Mouse (Mus musculus) brain, embryonic 18.5 days (tissue): Measurements from ENCODE around the gene Nudt15.
A peak's percentile ranks its signal among the peaks of the same experiment; 100 is the strongest.
"Not testable (repeated sequence)": the region's sequence is repeated elsewhere in the genome, so short reads cannot be mapped to it uniquely, and the experiment has no call there.

Experiments used
- DNase-seq: peaks from one replicate; pipeline ENCODE4 v3.0.0-alpha.2; 2012; ENCODE audit warnings: low read depth, low spot score

The Nudt15 gene

GRCm38 (mm10) chr14:73548051-73548450 is at the start of gene Nudt15:
Nudt15 (minus strand) TSS chr14:73548242.
- no peak for DNase-seq

DNA sequence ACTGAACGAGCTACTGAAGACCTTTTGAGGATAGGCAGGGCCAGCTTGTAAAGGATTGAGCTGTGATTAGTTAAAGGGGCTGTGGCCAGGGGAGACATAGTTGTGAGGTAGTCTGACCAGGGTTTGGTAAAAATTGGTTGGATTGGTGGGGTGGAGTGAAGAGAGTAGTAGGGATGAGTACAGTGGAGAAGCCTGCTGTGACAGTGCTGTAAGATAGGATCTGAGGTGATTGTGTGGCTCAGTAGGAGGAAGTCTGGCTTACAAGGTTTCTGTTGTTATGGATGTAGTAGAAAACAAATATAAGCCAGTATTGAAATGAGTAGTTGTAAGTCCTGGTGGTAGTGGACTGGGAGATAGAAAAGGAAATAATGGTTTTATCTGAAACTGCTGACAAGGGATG is 44.1 kb upstream of the Nudt15 start:
- DNase-seq: no peak

DNA sequence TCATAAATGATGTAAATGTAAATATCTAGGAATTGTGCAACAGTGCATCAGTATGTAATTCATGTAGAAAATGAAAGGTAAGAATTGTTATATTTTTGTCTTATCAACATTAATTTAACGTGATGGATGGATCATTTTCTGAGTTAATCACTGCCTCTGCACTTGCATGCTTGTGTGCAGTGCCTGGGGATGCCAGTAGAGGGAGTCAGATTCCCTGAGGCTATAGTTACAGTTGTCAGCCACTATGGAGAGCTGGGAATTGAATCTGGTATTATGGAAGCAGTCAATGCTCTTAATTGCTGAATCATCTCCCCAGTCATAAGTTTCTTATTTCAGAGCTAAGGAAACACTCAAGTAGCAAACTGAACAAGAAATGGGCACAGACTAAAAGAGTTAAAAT is 40.0 kb upstream of the Nudt15 start:
- no peak for DNase-seq

- no peak for DNase-seq
Observed at GRCm38 (mm10) chr14:73576336-73576735, 28.3 kb upstream of the Nudt15 start.

DNA sequence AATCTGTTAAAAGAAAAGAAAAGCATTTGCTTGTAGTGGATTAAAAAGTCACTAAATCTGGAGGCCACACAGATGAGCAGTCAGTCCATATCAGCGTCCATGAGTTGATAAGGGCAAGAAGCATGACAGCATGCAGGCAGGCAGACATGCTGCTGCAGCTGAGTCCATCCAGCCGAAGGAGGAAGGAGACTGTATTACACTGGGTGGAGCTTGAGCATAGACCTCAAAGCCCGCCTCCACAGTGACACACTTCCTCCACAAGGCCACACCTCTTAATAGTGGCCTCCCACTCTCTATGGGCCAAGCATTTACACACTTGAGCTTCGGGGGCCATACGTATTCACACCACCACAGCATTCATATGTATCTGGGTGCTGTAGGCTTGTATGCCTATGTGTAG is 26.0 kb upstream of the Nudt15 start:
- DNase-seq: no peak

DNA sequence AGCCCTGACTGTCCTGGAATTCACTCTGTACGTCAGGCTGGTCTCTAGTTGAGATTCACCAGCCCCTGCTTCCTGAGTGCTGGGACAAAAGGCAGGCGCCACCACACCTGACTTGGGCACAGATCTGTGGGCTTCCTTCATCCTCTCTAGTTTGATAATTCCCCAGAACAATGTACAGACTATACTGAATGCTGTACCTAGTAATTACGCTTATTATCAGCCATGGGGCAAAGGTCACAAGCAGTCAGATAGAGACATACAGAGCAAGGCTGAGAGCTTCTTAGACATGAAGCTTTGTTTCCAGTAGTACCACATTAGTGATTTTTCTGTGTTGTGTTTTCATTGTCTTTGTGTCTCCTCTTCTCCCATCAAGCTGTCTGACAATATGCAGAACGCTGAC is 23.1 kb upstream of the Nudt15 start:
- no peak for DNase-seq

GRCm38 (mm10) chr14:73569831-73570230 is 21.8 kb upstream of the Nudt15 start:
- DNase-seq: not testable (repeated sequence)

DNA sequence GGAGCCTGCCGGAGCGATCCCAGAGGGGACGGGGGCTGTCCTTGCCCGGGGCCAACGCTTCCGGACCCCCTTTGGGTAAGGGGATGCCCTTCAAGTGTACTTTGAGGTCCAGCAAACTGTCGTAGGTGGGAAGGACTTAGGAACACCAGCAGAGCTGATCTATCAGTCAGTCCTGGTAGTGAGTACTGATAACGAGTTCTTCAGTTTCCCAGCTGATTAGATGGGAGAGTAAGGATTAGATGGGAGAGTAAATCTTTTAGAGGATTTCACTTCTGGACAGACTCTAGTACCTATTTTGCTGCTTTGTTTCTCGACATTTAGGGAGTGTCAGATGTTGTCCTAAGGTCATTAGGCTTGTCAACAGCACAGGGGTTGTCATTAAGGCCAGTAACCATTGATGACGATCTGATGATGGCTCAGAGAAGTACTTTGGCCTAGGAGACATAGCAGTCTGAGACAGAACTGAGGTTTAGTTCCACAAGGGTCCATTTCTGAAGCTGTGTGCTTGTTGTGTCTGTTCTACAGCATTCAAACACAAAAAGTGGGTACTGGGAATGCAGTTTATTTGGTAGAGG is 5.2 kb upstream of the Nudt15 start:
- DNase-seq: no peak

- peak; percentile 71 for DNase-seq
Observed at GRCm38 (mm10) chr14:73552341-73553121, 4.5 kb upstream of the Nudt15 start.

- no peak for DNase-seq
Observed at GRCm38 (mm10) chr14:73551164-73551563, 3.1 kb upstream of the Nudt15 start.

- DNase-seq: no peak
Observed at GRCm38 (mm10) chr14:73550732-73551131, 2.7 kb upstream of the Nudt15 start.

DNA sequence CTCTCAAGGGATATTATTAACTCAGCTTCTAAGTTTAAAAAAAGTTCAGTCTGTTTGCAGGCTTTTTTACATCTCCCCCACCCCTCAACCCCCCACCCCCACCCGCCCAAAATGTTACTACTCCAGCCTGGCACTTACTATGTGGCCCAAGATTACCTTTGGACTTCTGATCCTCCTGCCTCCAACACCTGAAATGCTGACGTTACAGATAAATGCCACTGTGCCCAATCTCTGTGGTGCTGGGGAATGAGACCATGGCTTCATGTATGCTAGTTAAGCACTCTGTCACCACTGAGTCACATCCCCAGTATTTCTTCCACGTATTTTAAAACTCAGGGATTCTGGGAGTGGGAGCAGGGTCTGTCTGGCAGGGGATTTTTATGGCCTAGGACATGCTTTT is 2.2 kb upstream of the Nudt15 start:
- no peak for DNase-seq

DNA sequence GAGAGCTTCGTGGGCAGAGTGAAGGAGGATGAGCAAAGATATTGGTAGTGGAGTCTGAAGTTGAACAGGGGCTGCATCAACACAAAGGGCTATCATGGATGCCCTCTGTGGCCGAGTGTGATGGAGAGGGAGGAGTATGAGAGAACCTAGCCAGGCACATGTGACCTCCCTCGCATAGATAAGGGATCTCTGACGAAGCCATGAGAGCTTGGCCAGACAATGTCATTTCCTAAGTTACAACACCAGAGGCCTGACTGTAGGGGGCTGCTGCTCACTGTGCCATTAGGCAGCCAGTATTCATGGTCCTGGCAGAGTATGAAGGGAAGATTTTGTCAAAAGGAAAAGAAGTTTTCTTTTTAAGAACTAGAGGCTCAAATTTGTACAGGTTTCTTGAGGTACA is 1.0 kb downstream of the Nudt15 start:
- DNase-seq: no peak

DNA sequence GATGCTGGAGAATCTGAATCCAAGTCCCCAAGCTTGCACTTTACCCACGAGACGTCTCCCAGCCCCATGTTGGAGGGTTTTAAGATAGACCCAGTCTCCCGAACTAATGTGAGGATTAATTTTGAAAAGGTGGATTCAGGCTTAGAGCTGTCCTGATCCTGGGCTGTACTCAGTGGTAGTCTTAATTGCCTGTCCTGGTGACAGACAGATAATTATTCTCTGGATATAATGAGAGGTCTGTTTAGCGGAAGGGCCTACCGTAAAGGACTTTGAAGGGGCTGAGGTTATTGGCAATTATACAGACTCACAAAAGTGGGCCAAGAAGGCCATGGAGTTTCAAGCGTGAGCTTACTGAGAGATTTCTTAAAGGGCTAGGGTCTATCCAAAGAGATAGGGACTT is 4.3 kb downstream of the Nudt15 start:
- no peak for DNase-seq

- no peak for DNase-seq
Observed at GRCm38 (mm10) chr14:73535641-73536040, 12.4 kb downstream of the Nudt15 start.

GRCm38 (mm10) chr14:73533755-73534465 is 14.1 kb downstream of the Nudt15 start:
- no peak for DNase-seq

DNA sequence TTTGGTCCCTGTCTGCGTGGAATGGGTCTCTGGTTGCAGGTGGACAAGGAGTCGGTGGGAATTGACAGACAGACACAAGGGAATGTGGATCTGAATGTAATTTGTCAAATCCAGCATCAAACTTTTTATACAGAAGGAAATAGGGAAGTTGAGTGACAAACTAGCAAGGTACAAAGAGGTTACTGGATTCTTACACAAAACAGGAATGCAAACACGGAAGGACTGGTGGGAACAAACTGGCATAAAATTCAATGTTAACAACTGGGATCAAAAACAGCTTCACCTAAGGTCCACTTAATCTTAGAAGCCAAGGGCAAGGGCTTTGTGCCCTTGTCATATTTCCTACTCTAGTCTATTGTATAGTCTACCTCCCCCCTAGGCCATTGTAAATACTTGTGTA is 19.4 kb downstream of the Nudt15 start:
- DNase-seq: not testable (repeated sequence)

GRCm38 (mm10) chr14:73524766-73525448 is 23.1 kb downstream of the Nudt15 start, which contains the start of gene Sucla2:
Sucla2 (plus strand) TSS chr14:73525319.
- peak; percentile 89 for DNase-seq

- DNase-seq: no peak
Observed at GRCm38 (mm10) chr14:73524136-73524535, 23.9 kb downstream of the Nudt15 start.

DNA sequence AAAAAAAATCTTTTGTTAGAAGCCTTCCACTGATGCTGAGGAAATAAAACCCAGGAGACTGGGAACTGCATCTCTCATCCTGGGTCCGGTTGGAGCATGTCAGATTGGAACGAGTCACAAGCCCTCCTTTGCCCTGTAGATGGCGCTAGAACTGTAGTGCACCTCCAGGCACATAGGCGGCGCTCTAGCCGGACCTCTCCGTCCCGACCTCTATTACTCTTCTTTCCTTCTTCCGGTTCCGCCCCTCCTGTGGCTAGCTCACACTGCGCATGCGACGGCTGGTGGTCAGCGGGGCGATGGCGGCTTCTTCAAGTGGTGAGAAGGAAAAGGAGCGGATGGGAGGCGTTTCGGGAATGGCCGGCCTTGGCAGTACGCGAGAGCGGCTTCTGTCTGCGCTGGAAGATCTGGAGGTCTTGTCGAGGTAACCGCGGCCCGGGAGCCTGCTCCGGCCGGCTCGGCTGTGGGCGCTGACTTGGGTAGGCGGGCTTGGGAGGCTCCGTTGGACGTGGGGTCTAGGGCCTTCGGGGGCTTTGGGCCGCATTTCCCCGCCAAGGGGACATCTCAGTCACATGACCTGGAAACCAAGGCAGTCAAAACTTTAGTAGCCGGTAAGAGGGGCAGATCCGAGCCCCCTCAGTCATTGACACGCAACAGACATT is 38.1 kb downstream of the Nudt15 start, which contains the start of gene Med4:
TSS of gene Med4 (plus strand) at position 261 of the 659 bp plus-strand sequence.
- peak; percentile 83 for DNase-seq

GRCm38 (mm10) chr14:73508630-73509395 is 39.2 kb downstream of the Nudt15 start:
- no peak for DNase-seq
